Mouse (Mus musculus) liver, embryonic 14.5 days (tissue): ENCODE measurements around the gene Pdxp. TPM values are rescaled to one million over a fixed set of nuclear protein-coding genes. Genes with fewer than 3 reads are reported as not detected.

Experiments used
- ATAC-seq: fragments of 200-750 bp; cut with Nextera tagmentation; 2 replicates; pipeline ENCODE4 v1.8.0; 2017; ENCODE audit warnings: moderate number of reproducible peaks, mild to moderate bottlenecking, moderate library complexity; ENCODE audit not compliant: insufficient read depth
- DNase-seq, 3 experiments: peaks; one replicate each; pipeline ENCODE4 v3.0.0-alpha.2; 2012 to 2013; ENCODE audit warnings: low read depth in 3 of 3, low spot score in 3 of 3
- H3K27ac ChIP-seq: fragments of 300-500 bp; sonication (generic); 2 replicates; pipeline ENCODE4 v1.5.1; 2014; ENCODE audit warnings: moderate library complexity, mild to moderate bottlenecking, control low read depth, inconsistent platforms
- H3K27me3 ChIP-seq: fragments of 300-500 bp; sonication (generic); 2 replicates; pipeline ENCODE4 v1.6.1; 2014; ENCODE audit warnings: mild to moderate bottlenecking, low read length, moderate library complexity; ENCODE audit not compliant: control insufficient read depth, insufficient read depth
- H3K36me3 ChIP-seq: fragments of 300-500 bp; sonication (generic); replicated peaks from 2 replicates; pipeline ENCODE4 v1.6.1; 2014; ENCODE audit warnings: low read depth; ENCODE audit not compliant: control insufficient read depth, insufficient read depth
- H3K4me1 ChIP-seq, 2 experiments: fragments of 200-500 bp in 1 of 2; fragments of 300-500 bp in 1 of 2; sonication (generic) in 1 of 2; replicated peaks; 2 replicates each; pipeline ENCODE4 v1.6.1; 2012 to 2014; ENCODE audit warnings: antibody characterized with exemption in 1 of 2, inconsistent platforms in 1 of 2, low read length in 1 of 2; ENCODE audit not compliant: control insufficient read depth in 2 of 2, insufficient read depth in 2 of 2
- H3K4me2 ChIP-seq: fragments of 300-500 bp; sonication (generic); 2 replicates; pipeline ENCODE4 v1.6.1; 2014; ENCODE audit warnings: low read depth, mild to moderate bottlenecking, control low read depth, moderate library complexity
- H3K4me3 ChIP-seq, 2 experiments: fragments of 200-500 bp in 1 of 2; fragments of 300-500 bp in 1 of 2; sonication (generic) in 1 of 2; 2 replicates each; pipeline ENCODE4 v1.5.1; 2012 to 2014; ENCODE audit warnings: low read depth in 2 of 2, low read length in 2 of 2, mild to moderate bottlenecking in 2 of 2, control low read depth in 1 of 2, inconsistent platforms in 1 of 2, moderate library complexity in 1 of 2; ENCODE audit not compliant: insufficient read depth in 1 of 2
- H3K9ac ChIP-seq: fragments of 300-500 bp; sonication (generic); replicated peaks from 2 replicates; pipeline ENCODE4 v1.6.1; 2014; ENCODE audit warnings: mild to moderate bottlenecking, control low read depth, moderate library complexity
- H3K9me3 ChIP-seq: fragments of 300-500 bp; sonication (generic); 2 replicates; pipeline ENCODE4 v1.6.1; 2016; ENCODE audit warnings: low read length, mixed read lengths; ENCODE audit not compliant: control insufficient read depth
- CTCF ChIP-seq: IDR thresholded peaks from 2 replicates; pipeline ENCODE4 v1.5.1; 2016; ENCODE audit warnings: antibody characterized with exemption, low read depth, control low read depth
- EP300 ChIP-seq: IDR thresholded peaks from 2 replicates; pipeline ENCODE4 v1.6.1; 2016; ENCODE audit warnings: antibody characterized with exemption, low read depth
- WGBS: fragments of 180-500 bp; shearing (Covaris S2); extraction: QIAGEN DNeasy Blood & Tissue Kit; methylation state at CpG from one replicate; pipeline ENCODE4 v1.1.7; 2014; ENCODE audit not compliant: insufficient replicate concordance; 5-methylcytosine and 5-hydroxymethylcytosine counted together
- polyA plus RNA-seq, 2 experiments: library from polyadenylated mRNA; depleted of rRNA in 1 of 2; stranded (reverse) in 1 of 2; unstranded in 1 of 2; fragments of >200 nt; fragmentation: Nextera tagmentation in 1 of 2; extraction: Ambion mirVana in 1 of 2; gene quantifications; 2 replicates each; pipeline versions ENCODE4 v1.2.1 to v1.2.3; 2012 to 2014

The Pdxp gene
- polyA plus RNA-seq, 2 experiments = 6.4 to 9.3 TPM

GRCm38 (mm10) chr15:78892440-78892839 lies 21.3 kb upstream of the Pdxp start:
- no peak overlapping the region for H3K27ac ChIP-seq
- WGBS = 46% methylated on average over 7 of the region's 7 CpGs
- H3K9ac ChIP-seq = no peak overlapping the region
- peaks cover 46 to 53% of the 10 kb centered on the region in 2 experiments for H3K4me1 ChIP-seq
- ATAC-seq (peak; percentile 11; the same call in 1 of the 2 replicates), DNase-seq (no peak)
- TF ChIP-seq EP300 (no peak), CTCF (no peak)
- H3K4me2 ChIP-seq = no peak overlapping the region; the same call in 1 of the 2 replicates
- H3K27me3 ChIP-seq = no peaks in the 10 kb centered on the region
- H3K36me3 ChIP-seq = peaks cover 13% of the 10 kb centered on the region
- no peak overlapping the region for H3K4me3 ChIP-seq
- no peaks in the 10 kb centered on the region for H3K9me3 ChIP-seq

- H3K4me3 ChIP-seq = no peak overlapping the region
- H3K4me1 ChIP-seq = peaks cover 57 to 65% of the 10 kb centered on the region in 2 experiments
- H3K27ac ChIP-seq = no peak overlapping the region; the same call in 1 of the 2 replicates
- H3K9me3 ChIP-seq = no peaks in the 10 kb centered on the region
- no peak for ATAC-seq
- no peak overlapping the region for H3K9ac ChIP-seq
- peak overlapping the region; percentile 14 for H3K4me2 ChIP-seq
- no peaks in the 10 kb centered on the region for H3K27me3 ChIP-seq
- peaks cover 10% of the 10 kb centered on the region for H3K36me3 ChIP-seq
- DNase-seq = no peak
- TF ChIP-seq EP300 (no peak), CTCF (no peak)
- 22% methylated on average over 13 of the region's 13 CpGs for WGBS
These were observed 19.0 kb upstream of the Pdxp start for GRCm38 (mm10) chr15:78894726-78895125.

- Histone ChIP-seq H3K9ac (peak overlapping the region; percentile 44), H3K36me3 (peaks cover 7% of the 10 kb centered on the region; the same call in 1 of the 2 replicates), H3K4me3 (no peak overlapping the region; a peak in 1 of 4 replicates), H3K4me2 (peak overlapping the region; percentile 94), H3K9me3 (no peaks in the 10 kb centered on the region), H3K27me3 (no peaks in the 10 kb centered on the region), H3K4me1 (peaks cover 54 to 66% of the 10 kb centered on the region in 2 experiments), H3K27ac (peak overlapping the region; percentile 73)
- no peak for TF ChIP-seq CTCF
- TF ChIP-seq EP300 = no peak
- WGBS = 16% methylated on average over 2 of the region's 2 CpGs
- ATAC-seq = no peak; the same call in 1 of the 2 replicates
- DNase-seq = no peak
These were observed 18.0 kb upstream of the Pdxp start for GRCm38 (mm10) chr15:78895741-78896140.

GRCm38 (mm10) chr15:78896149-78896548 lies 17.6 kb upstream of the Pdxp start:
- Histone ChIP-seq H3K27ac (peak overlapping the region; percentile 73), H3K9me3 (no peaks in the 10 kb centered on the region), H3K4me3 (no peak overlapping the region; a peak in 1 of 4 replicates), H3K9ac (peak overlapping the region; percentile 44), H3K27me3 (no peaks in the 10 kb centered on the region), H3K4me2 (peak overlapping the region; percentile 94), H3K36me3 (peaks cover 7% of the 10 kb centered on the region; the same call in 1 of the 2 replicates), H3K4me1 (peaks cover 54 to 70% of the 10 kb centered on the region in 2 experiments)
- peak; percentile 27; the same call in 1 of the 2 replicates for ATAC-seq
- 52% methylated on average over 3 of the region's 3 CpGs for WGBS
- no peak for DNase-seq
- TF ChIP-seq EP300 (no peak), CTCF (no peak)

- 21% methylated on average over 4 of the region's 4 CpGs for WGBS
- 0 out of 2 replicates have a peak overlapping the region, but pooled peaks have one; percentile 29 for H3K9ac ChIP-seq
- H3K9me3 ChIP-seq = no peaks in the 10 kb centered on the region
- H3K27me3 ChIP-seq = no peaks in the 10 kb centered on the region
- DNase-seq (peak; percentile 57 to 63 (median 62)), ATAC-seq (peak; percentile 50; the same call in 1 of the 2 replicates)
- peak overlapping the region; percentile 73 for H3K27ac ChIP-seq
- peak overlapping the region; percentile 94 for H3K4me2 ChIP-seq
- TF ChIP-seq EP300 (no peak), CTCF (no peak)
- H3K4me1 ChIP-seq = peaks cover 51 to 67% of the 10 kb centered on the region in 2 experiments
- H3K4me3 ChIP-seq = no peak overlapping the region
- no peaks in the 10 kb centered on the region; the same call in 1 of the 2 replicates for H3K36me3 ChIP-seq
These were observed 16.2 kb upstream of the Pdxp start for GRCm38 (mm10) chr15:78897488-78897887.
